Mouse (Mus musculus) heart, embryonic 11.5 days (tissue): ENCODE measurements around the gene Irf3. TPM values are rescaled to one million over a fixed set of nuclear protein-coding genes. Genes with fewer than 3 reads are reported as not detected.
A peak's percentile ranks its signal among the peaks of the same experiment; 100 is the strongest.

Source experiments
- ATAC-seq: fragments of 200-750 bp; cut with Nextera tagmentation; replicated peaks from 2 replicates; pipeline ENCODE4 v1.8.0; 2017; ENCODE audit warnings: moderate library complexity; ENCODE audit not compliant: insufficient number of reproducible peaks, low FRiP score, low TSS enrichment
- H3K27ac ChIP-seq: fragments of 300-500 bp; sonication (generic); 2 replicates; pipeline ENCODE4 v1.5.1; 2014; ENCODE audit warnings: mild to moderate bottlenecking, low read depth, low read length
- H3K27me3 ChIP-seq: fragments of 300-500 bp; sonication (generic); 2 replicates; pipeline ENCODE4 v1.6.1; 2014; ENCODE audit warnings: mild to moderate bottlenecking, low read length, mixed read lengths; ENCODE audit not compliant: control insufficient read depth, insufficient read depth
- H3K36me3 ChIP-seq: fragments of 300-500 bp; sonication (generic); 2 replicates; pipeline ENCODE4 v1.6.1; 2014; ENCODE audit warnings: mild to moderate bottlenecking, low read length, moderate library complexity, mixed read lengths; ENCODE audit not compliant: control insufficient read depth, insufficient read depth
- H3K4me1 ChIP-seq: fragments of 300-500 bp; sonication (generic); 2 replicates; pipeline ENCODE4 v1.6.1; 2014; ENCODE audit warnings: low read length; ENCODE audit not compliant: control insufficient read depth, insufficient read depth
- H3K4me2 ChIP-seq: fragments of 300-500 bp; sonication (generic); 2 replicates; pipeline ENCODE4 v1.6.1; 2014; ENCODE audit warnings: mild to moderate bottlenecking, moderate library complexity
- H3K4me3 ChIP-seq: fragments of 300-500 bp; sonication (generic); 2 replicates; pipeline ENCODE4 v1.5.1; 2014; ENCODE audit warnings: low read depth, low read length
- H3K9ac ChIP-seq: fragments of 300-500 bp; sonication (generic); 2 replicates; pipeline ENCODE4 v1.6.1; 2014; ENCODE audit warnings: mild to moderate bottlenecking, low read depth, low read length, moderate library complexity
- H3K9me3 ChIP-seq: fragments of 300-500 bp; sonication (generic); replicated peaks from 2 replicates; pipeline ENCODE4 v1.6.1; 2016; ENCODE audit warnings: low read length; ENCODE audit not compliant: control insufficient read depth
- WGBS: fragments of 180-500 bp; shearing (Covaris S2); extraction: QIAGEN DNeasy Blood & Tissue Kit; methylation state at CpG from one replicate; pipeline ENCODE4 v1.1.7; 2014; ENCODE audit not compliant: insufficient replicate concordance; 5-methylcytosine and 5-hydroxymethylcytosine counted together
- microRNA-seq: library from miRNA; unstranded; fragments of <30 nt; microRNA quantifications from one replicate; pipeline ENCODE4, GENCODE M21; 2016; ENCODE audit warnings: borderline number of aligned reads
- polyA plus RNA-seq: library from polyadenylated mRNA; unstranded; fragments of >200 nt; fragmentation: Nextera tagmentation; extraction: Ambion mirVana; gene quantifications from 2 replicates; pipeline ENCODE4 v1.2.1, GENCODE M21; 2014

The Irf3 gene
- polyA plus RNA-seq, 1 experiment from 2014 or later = 61.4 TPM

- Histone ChIP-seq H3K9me3 (no peaks in the 10 kb centered on the region), H3K4me1 (peaks cover 5% of the 10 kb centered on the region; the same call in 1 of the 2 replicates), H3K4me2 (no peak overlapping the region), H3K9ac (peak overlapping the region; percentile 22; the same call in 1 of the 2 replicates), H3K36me3 (peaks cover 55% of the 10 kb centered on the region), H3K27me3 (no peaks in the 10 kb centered on the region), H3K27ac (no peak overlapping the region), H3K4me3 (no peak overlapping the region)
- ATAC-seq = no peak
- 90% methylated on average over 23 of the region's 23 CpGs for WGBS
Measured at GRCm38 (mm10) chr7:45048923-45049657, 51.6 kb downstream of the Irf3 start.

- H3K36me3 ChIP-seq = peaks cover 38% of the 10 kb centered on the region
Measured at GRCm38 (mm10) chr7:45050945-45051600, 53.6 kb downstream of the Irf3 start.

GRCm38 (mm10) chr7:45051601-45051974 lies 54.1 kb downstream of the Irf3 start:
- WGBS = 3% methylated on average over 13 of the region's 13 CpGs
- peak overlapping the region; percentile 85 for H3K4me3 ChIP-seq
- ATAC-seq = no peak
- H3K27ac ChIP-seq = no peak overlapping the region
- H3K9ac ChIP-seq = peak overlapping the region; percentile 93
- no peaks in the 10 kb centered on the region for H3K27me3 ChIP-seq
- H3K36me3 ChIP-seq = peaks cover 35% of the 10 kb centered on the region
- H3K9me3 ChIP-seq = no peaks in the 10 kb centered on the region
- H3K4me1 ChIP-seq = peaks cover 5% of the 10 kb centered on the region; the same call in 1 of the 2 replicates
- H3K4me2 ChIP-seq = peak overlapping the region; percentile 99

More at GRCm38 (mm10) chr7:45050945-45051600, 53.6 kb downstream of the Irf3 start:
- Histone ChIP-seq H3K27me3 (no peaks in the 10 kb centered on the region), H3K9ac (peak overlapping the region; percentile 50; the same call in 1 of the 2 replicates), H3K4me2 (peak overlapping the region; percentile 99), H3K4me3 (peak overlapping the region; percentile 85), H3K4me1 (peaks cover 5% of the 10 kb centered on the region; the same call in 1 of the 2 replicates), H3K27ac (peak overlapping the region; percentile 37; the same call in 1 of the 2 replicates), H3K9me3 (no peaks in the 10 kb centered on the region)
- no peak; the same call in 1 of the 2 replicates for ATAC-seq
- WGBS = 4% methylated on average over 16 of the region's 16 CpGs

Small RNA genes within 50 kb of the gene (microRNA-seq; reads per million reads assigned to microRNA genes)
- gene Mir7054 = 1.2 reads per million, percentile 16 among the genes with 10 or more reads in this experiment

Other genes with a start within 250 kb of the Irf3 start
- gene Vrk3, start 249.2 kb upstream of the Irf3 start, polyA plus RNA-seq = 30.6 and 34.1 TPM in 2 replicates
- gene Zfp473, start 246.6 kb upstream of the Irf3 start, polyA plus RNA-seq = 0.58 and 1.2 TPM in 2 replicates
- 49.0 and 57.5 TPM in 2 replicates for gene Nup62, start 181.6 kb upstream of the Irf3 start, polyA plus RNA-seq
- 0.14 and 1.2 TPM in 2 replicates for gene Il4i1, start 181.3 kb upstream of the Irf3 start, polyA plus RNA-seq
- gene Atf5, start 181.0 kb upstream of the Irf3 start, polyA plus RNA-seq = 1.6 and 1.9 TPM in 2 replicates
- gene Akt1s1, start 148.7 kb upstream of the Irf3 start, polyA plus RNA-seq = 38.6 and 53.9 TPM in 2 replicates
- 48.2 and 49.2 TPM in 2 replicates for gene Tbc1d17, start 148.6 kb upstream of the Irf3 start, polyA plus RNA-seq
- gene Pnkp, start 140.5 kb upstream of the Irf3 start, polyA plus RNA-seq = 18.9 and 19.2 TPM in 2 replicates
- gene Ptov1, start 127.9 kb upstream of the Irf3 start, polyA plus RNA-seq = 205 and 218 TPM in 2 replicates
- 47.3 and 51.9 TPM in 2 replicates for gene Med25, start 104.9 kb upstream of the Irf3 start, polyA plus RNA-seq
- gene Fuz, start 101.6 kb upstream of the Irf3 start, polyA plus RNA-seq = 12.2 and 12.8 TPM in 2 replicates
- 69.1 and 77.3 TPM in 2 replicates for gene Ap2a1, start 68.2 kb upstream of the Irf3 start, polyA plus RNA-seq
- not detected in 2 replicates for gene Tsks, start 54.4 kb upstream of the Irf3 start, polyA plus RNA-seq
- 10.0 and 10.5 TPM in 2 replicates for gene Cpt1c, start 22.8 kb upstream of the Irf3 start, polyA plus RNA-seq
- gene Prmt1, start 11.1 kb upstream of the Irf3 start, polyA plus RNA-seq = 179 and 194 TPM in 2 replicates
- 41.0 and 43.2 TPM in 2 replicates for gene Bcl2l12, start 1.1 kb downstream of the Irf3 start, polyA plus RNA-seq
- 37.9 and 42.5 TPM in 2 replicates for gene Scaf1, start 18.7 kb downstream of the Irf3 start, polyA plus RNA-seq
- 74.4 and 76.1 TPM in 2 replicates for gene Rras, start 20.3 kb downstream of the Irf3 start, polyA plus RNA-seq
- gene Prr12, start 55.2 kb downstream of the Irf3 start, polyA plus RNA-seq = 7.9 and 12.1 TPM in 2 replicates
- 54.2 and 58.9 TPM in 2 replicates for gene Nosip, start 64.8 kb downstream of the Irf3 start, polyA plus RNA-seq
- gene Prrg2, start 65.0 kb downstream of the Irf3 start, polyA plus RNA-seq = 11.7 and 13.3 TPM in 2 replicates
- 339 and 341 TPM in 2 replicates for gene Rcn3, start 94.6 kb downstream of the Irf3 start, polyA plus RNA-seq
- gene Fcgrt, start 106.2 kb downstream of the Irf3 start, polyA plus RNA-seq = 15.1 and 20.5 TPM in 2 replicates
- 1,168 and 1,305 TPM in 2 replicates for gene Rps11, start 126.8 kb downstream of the Irf3 start, polyA plus RNA-seq
- 981 and 1,056 TPM in 2 replicates for gene Rpl13a, start 131.1 kb downstream of the Irf3 start, polyA plus RNA-seq
- 0.21 TPM in 2 replicates for gene Gm45713, start 138.6 kb downstream of the Irf3 start, polyA plus RNA-seq
- gene Flt3l, start 138.8 kb downstream of the Irf3 start, polyA plus RNA-seq = 1.6 and 2.5 TPM in 2 replicates
- 99.1 and 99.6 TPM in 2 replicates for gene Pih1d1, start 156.7 kb downstream of the Irf3 start, polyA plus RNA-seq
- 28.7 and 28.9 TPM in 2 replicates for gene Aldh16a1, start 156.9 kb downstream of the Irf3 start, polyA plus RNA-seq
- 3.0 and 3.7 TPM in 2 replicates for gene Slc17a7, start 166.3 kb downstream of the Irf3 start, polyA plus RNA-seq
- not detected in 2 replicates for gene Gfy, start 181.9 kb downstream of the Irf3 start, polyA plus RNA-seq
- gene Pth2, start 183.3 kb downstream of the Irf3 start, polyA plus RNA-seq = 0.68 TPM in 1 of 2 replicates, not detected in the other
- 0.39 and 0.70 TPM in 2 replicates for gene Ccdc155, start 207.2 kb downstream of the Irf3 start, polyA plus RNA-seq
- gene Dkkl1, start 214.5 kb downstream of the Irf3 start, polyA plus RNA-seq = 1.9 and 2.4 TPM in 2 replicates
- 129 and 131 TPM in 2 replicates for gene Tead2, start 218.1 kb downstream of the Irf3 start, polyA plus RNA-seq
- gene Cd37, start 241.5 kb downstream of the Irf3 start, polyA plus RNA-seq = 2.1 and 2.2 TPM in 2 replicates
- gene Slc6a16, start 243.4 kb downstream of the Irf3 start, polyA plus RNA-seq = 0.32 and 0.47 TPM in 2 replicates